Mouse (Mus musculus) embryonic facial prominence, embryonic 13.5 days (tissue): Measurements from ENCODE around the gene Dda1. TPM values are rescaled to one million over a fixed set of nuclear protein-coding genes. Genes with fewer than 3 reads are reported as not detected.

Experiments
- ATAC-seq: fragments of 200-750 bp; cut with Nextera tagmentation; 2 replicates; pipeline ENCODE4 v1.8.0; 2017; ENCODE audit warnings: low read depth; ENCODE audit not compliant: insufficient number of reproducible peaks, insufficient read depth, low FRiP score, low TSS enrichment
- H3K27ac ChIP-seq: fragments of 300-500 bp; sonication (generic); 2 replicates; pipeline ENCODE4 v1.5.1; 2015; ENCODE audit warnings: moderate library complexity, mild to moderate bottlenecking, inconsistent platforms
- H3K27me3 ChIP-seq: fragments of 300-500 bp; sonication (generic); 2 replicates; pipeline ENCODE4 v1.6.1; 2015; ENCODE audit warnings: mild to moderate bottlenecking, inconsistent platforms
- H3K36me3 ChIP-seq: fragments of 300-500 bp; sonication (generic); 2 replicates; pipeline ENCODE4 v1.6.1; 2015; ENCODE audit warnings: mild to moderate bottlenecking, inconsistent platforms
- H3K4me1 ChIP-seq: fragments of 300-500 bp; sonication (generic); 2 replicates; pipeline ENCODE4 v1.6.1; 2015; ENCODE audit warnings: inconsistent platforms
- H3K4me2 ChIP-seq: fragments of 300-500 bp; sonication (generic); 2 replicates; pipeline ENCODE4 v1.6.1; 2015; ENCODE audit warnings: moderate library complexity, mild to moderate bottlenecking, inconsistent platforms
- H3K4me3 ChIP-seq: fragments of 300-500 bp; sonication (generic); 2 replicates; pipeline ENCODE4 v1.5.1; 2015; ENCODE audit warnings: mild to moderate bottlenecking, inconsistent platforms
- H3K9ac ChIP-seq: fragments of 300-500 bp; sonication (generic); 2 replicates; pipeline ENCODE4 v1.6.1; 2015; ENCODE audit warnings: mild to moderate bottlenecking, inconsistent platforms
- H3K9me3 ChIP-seq: fragments of 300-500 bp; sonication (generic); 2 replicates; pipeline ENCODE4 v1.6.1; 2016; ENCODE audit warnings: inconsistent platforms
- WGBS: fragments of 180-500 bp; shearing (Covaris S2); methylation state at CpG from one replicate; pipeline ENCODE4 v1.1.7; 2015; ENCODE audit warnings: mixed read lengths; 5-methylcytosine and 5-hydroxymethylcytosine counted together
- polyA plus RNA-seq: library from polyadenylated mRNA; unstranded; fragments of >200 nt; fragmentation: Nextera tagmentation; extraction: Ambion mirVana; gene quantifications from 2 replicates; pipeline ENCODE4 v1.2.1, GENCODE M21; 2015

Dda1 gene
- polyA plus RNA-seq, 1 experiment from 2014 or later: 113 TPM

GRCm38 (mm10) chr8:71460716-71461115 lies 8.3 kb upstream of the Dda1 start:
- no peak for ATAC-seq
- Histone ChIP-seq H3K4me3 (no peak overlapping the region), H3K9me3 (no peaks in the 10 kb centered on the region), H3K4me2 (no peak overlapping the region), H3K36me3 (peaks cover 52% of the 10 kb centered on the region), H3K9ac (no peak overlapping the region), H3K27me3 (no peaks in the 10 kb centered on the region), H3K4me1 (peaks cover 30% of the 10 kb centered on the region), H3K27ac (no peak overlapping the region)
- 90% methylated on average over 6 of the region's 6 CpGs for WGBS

- no peak overlapping the region for H3K4me3 ChIP-seq
- WGBS: 83% methylated on average over 47 of the region's 47 CpGs
- no peak overlapping the region for H3K27ac ChIP-seq
- H3K27me3 ChIP-seq: no peaks in the 10 kb centered on the region
- H3K9me3 ChIP-seq: no peaks in the 10 kb centered on the region
- peaks cover 50% of the 10 kb centered on the region for H3K36me3 ChIP-seq
- ATAC-seq: no peak
- peaks cover 33% of the 10 kb centered on the region for H3K4me1 ChIP-seq
- H3K9ac ChIP-seq: 0 out of 2 replicates have a peak overlapping the region, but pooled peaks have one; percentile 28
- no peak overlapping the region for H3K4me2 ChIP-seq
These were observed 7.7 kb upstream of the Dda1 start for GRCm38 (mm10) chr8:71461152-71461840.

DNA sequence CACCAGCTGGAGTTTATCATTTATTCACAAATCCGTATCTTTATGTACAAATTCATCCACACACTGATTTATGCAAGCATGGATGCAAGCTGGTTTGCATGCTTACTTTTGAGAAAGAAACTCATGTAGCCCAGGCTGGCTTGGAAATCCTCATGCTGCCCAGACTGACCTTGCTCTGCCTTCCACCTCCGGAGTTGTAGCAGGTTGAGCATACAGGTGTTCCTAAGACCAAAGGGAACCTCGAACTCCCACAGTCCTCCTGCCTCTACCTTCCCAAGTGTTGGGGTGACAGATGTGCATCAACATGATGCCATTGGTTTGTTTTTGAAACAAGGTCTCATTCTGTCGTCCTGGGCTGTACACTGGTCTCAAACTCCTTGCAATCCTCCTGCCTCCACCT lies 6.8 kb upstream of the Dda1 start:
- H3K27me3 ChIP-seq: no peaks in the 10 kb centered on the region
- peak overlapping the region; percentile 90 for H3K4me2 ChIP-seq
- H3K9ac ChIP-seq: peak overlapping the region; percentile 80
- WGBS: 74% methylated on average over 4 of the region's 4 CpGs
- no peaks in the 10 kb centered on the region for H3K9me3 ChIP-seq
- ATAC-seq: no peak
- peaks cover 33% of the 10 kb centered on the region for H3K4me1 ChIP-seq
- peaks cover 42% of the 10 kb centered on the region for H3K36me3 ChIP-seq
- H3K27ac ChIP-seq: no peak overlapping the region
- peak overlapping the region; percentile 90 for H3K4me3 ChIP-seq

DNA sequence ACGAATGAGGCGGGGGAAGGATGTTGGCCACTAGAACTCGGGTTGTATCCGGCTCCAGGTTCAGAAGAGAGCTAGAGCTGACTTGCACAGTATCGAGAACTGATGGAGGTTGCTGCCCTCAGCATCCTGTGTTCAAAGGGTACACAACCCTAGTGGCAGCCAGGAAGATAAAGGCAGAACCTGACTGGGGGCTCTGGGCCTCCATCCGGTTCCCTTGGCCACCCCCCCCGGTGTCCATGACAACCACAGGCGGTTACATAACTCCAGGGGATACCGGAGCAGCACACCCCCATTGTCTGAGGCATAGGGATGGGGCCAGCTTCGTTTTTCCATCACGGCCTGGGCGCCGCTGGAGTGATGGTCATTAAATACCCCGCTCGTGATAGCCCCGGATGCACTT lies 6.2 kb upstream of the Dda1 start:
- WGBS: 5% methylated on average over 16 of the region's 16 CpGs
- no peak overlapping the region for H3K27ac ChIP-seq

DNA sequence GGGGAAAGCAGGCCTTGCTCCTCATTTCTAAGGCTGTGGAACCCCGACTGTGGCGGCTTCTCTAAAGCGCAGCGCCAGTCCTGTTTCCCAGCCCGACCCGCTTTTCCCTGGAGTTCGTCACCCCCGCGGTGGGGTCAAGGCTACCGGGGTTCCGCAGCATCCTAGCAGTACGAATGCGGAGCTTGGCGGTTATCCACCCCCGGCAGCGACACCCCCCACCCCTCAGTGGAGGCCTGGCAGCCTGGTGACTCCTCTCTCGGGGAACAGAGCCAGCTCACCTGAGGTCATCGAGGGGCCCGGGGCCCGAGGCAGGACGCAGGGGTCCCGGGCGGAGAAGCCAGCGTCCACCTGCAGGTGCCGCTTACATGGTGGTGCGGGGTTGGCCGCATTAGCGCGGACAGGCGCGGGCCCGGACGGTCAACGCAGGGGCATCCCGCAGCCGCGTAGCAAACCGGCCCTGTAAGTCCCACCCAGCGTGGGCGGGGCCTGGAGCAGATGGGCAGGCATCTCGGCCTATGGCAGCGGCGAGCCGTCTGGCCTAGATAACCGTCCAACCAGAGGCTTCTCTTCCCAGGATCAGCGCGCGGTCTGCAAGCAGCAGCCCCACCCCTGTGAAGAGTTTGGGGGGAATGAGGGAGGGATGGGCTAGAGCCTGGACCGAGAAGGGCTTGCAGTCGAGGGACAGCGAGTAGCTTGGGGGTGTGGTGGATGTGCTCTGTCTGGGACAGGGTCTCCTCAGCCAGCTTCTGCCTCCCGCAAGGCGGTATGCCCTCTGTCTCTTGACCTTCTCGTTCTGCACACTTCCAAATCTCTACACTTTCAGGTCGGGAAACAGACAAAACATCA lies 5.6 kb upstream of the Dda1 start, which contains the start of gene Abhd8:
Abhd8 (minus strand) TSS at position 468 of the 846 bp plus-strand sequence.
- Histone ChIP-seq H3K36me3 (peaks cover 30% of the 10 kb centered on the region), H3K9me3 (no peaks in the 10 kb centered on the region), H3K4me3 (peak within 1 kb of the TSS; percentile 90), H3K27ac (peak within 1 kb of the TSS; percentile 87), H3K27me3 (no peaks in the 10 kb centered on the region), H3K4me2 (peak within 1 kb of the TSS; percentile 90), H3K4me1 (peaks cover 30% of the 10 kb centered on the region), H3K9ac (peak within 1 kb of the TSS; percentile 80)
- ATAC-seq: peak; percentile 85
- under 1% methylated on average over 55 of the region's 55 CpGs for WGBS

More for the DNA sequence above, 6.2 kb upstream of the Dda1 start:
- Histone ChIP-seq H3K36me3 (peaks cover 36% of the 10 kb centered on the region), H3K9me3 (no peaks in the 10 kb centered on the region), H3K4me1 (peaks cover 33% of the 10 kb centered on the region), H3K9ac (peak overlapping the region; percentile 80), H3K27me3 (no peaks in the 10 kb centered on the region), H3K4me2 (peak overlapping the region; percentile 90), H3K4me3 (peak overlapping the region; percentile 90)
- no peak for ATAC-seq

GRCm38 (mm10) chr8:71464513-71465500 lies 4.2 kb upstream of the Dda1 start, which contains the start of gene Mrpl34:
TSS of gene Mrpl34 (plus strand) at chr8:71464959.
- H3K4me1 ChIP-seq: peaks cover 33% of the 10 kb centered on the region
- peak within 1 kb of the TSS; percentile 82 for H3K9ac ChIP-seq
- H3K4me2 ChIP-seq: peak within 1 kb of the TSS; percentile 90
- H3K36me3 ChIP-seq: peaks cover 18% of the 10 kb centered on the region
- H3K27me3 ChIP-seq: no peaks in the 10 kb centered on the region
- peak within 1 kb of the TSS; percentile 90 for H3K4me3 ChIP-seq
- peak within 1 kb of the TSS; percentile 87 for H3K27ac ChIP-seq
- H3K9me3 ChIP-seq: no peaks in the 10 kb centered on the region
- under 1% methylated on average over 59 of the region's 59 CpGs for WGBS
- peak; percentile 78 for ATAC-seq

GRCm38 (mm10) chr8:71465733-71466132 lies 3.3 kb upstream of the Dda1 start:
- no peak for ATAC-seq
- 75% methylated on average over 8 of the region's 8 CpGs for WGBS
- Histone ChIP-seq H3K27me3 (no peaks in the 10 kb centered on the region), H3K27ac (no peak overlapping the region), H3K4me1 (peaks cover 43% of the 10 kb centered on the region), H3K4me2 (peak overlapping the region; percentile 90), H3K9me3 (no peaks in the 10 kb centered on the region), H3K9ac (peak overlapping the region; percentile 82; the same call in 1 of the 2 replicates), H3K4me3 (peak overlapping the region; percentile 90), H3K36me3 (peaks cover 16% of the 10 kb centered on the region)

DNA sequence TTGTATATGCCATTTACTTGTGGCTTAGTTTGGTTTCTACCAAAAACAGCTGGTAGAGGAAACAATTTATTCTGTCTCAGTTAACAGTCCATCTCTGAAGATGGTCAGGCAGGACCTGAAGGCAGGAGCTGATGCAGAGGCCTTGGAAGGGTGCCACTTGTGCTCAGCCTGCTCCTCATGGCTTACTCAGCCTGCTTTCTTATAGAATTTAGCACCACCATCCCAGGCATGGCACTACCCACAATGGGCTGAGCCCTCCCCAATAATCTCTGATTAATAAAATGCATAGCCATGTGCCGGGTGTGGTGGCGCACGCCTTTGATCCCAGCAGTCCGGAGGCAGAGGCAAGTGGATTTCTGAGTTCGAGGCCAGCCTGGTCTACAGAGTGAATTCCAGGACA lies 2.8 kb upstream of the Dda1 start:
- Histone ChIP-seq H3K27me3 (no peaks in the 10 kb centered on the region), H3K9me3 (no peaks in the 10 kb centered on the region), H3K9ac (no peak overlapping the region), H3K4me3 (no peak overlapping the region; the same call in 1 of the 2 replicates), H3K36me3 (peaks cover 16% of the 10 kb centered on the region), H3K27ac (no peak overlapping the region), H3K4me2 (no peak overlapping the region), H3K4me1 (peaks cover 46% of the 10 kb centered on the region)
- WGBS: 96% methylated on average over 5 of the region's 5 CpGs
- ATAC-seq: no peak

DNA sequence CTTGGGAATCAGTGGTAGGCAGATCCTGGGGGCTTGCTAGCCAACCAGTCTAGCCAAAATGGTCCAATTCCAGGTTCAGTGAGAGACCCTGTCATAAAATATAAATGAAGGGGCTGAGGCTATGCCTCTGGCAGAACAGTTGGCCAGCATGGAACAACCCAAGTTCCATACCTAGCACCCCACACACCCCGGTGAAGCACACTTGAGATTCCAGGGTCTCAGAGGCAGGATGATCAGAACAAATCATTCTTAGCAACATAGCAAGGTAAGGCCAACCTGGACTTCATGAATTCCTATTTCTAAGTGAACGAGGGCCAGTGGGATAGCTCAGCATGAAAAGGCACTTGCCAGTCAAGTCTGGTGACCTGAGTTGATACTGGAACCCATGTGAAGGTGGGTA lies 1.8 kb upstream of the Dda1 start:
- ATAC-seq: no peak
- Histone ChIP-seq H3K4me3 (no peak overlapping the region), H3K4me2 (no peak overlapping the region), H3K27ac (no peak overlapping the region), H3K27me3 (no peaks in the 10 kb centered on the region), H3K9me3 (no peaks in the 10 kb centered on the region), H3K36me3 (peaks cover 20% of the 10 kb centered on the region), H3K9ac (no peak overlapping the region), H3K4me1 (peaks cover 41% of the 10 kb centered on the region)
- 92% methylated on average over 2 of the region's 2 CpGs for WGBS

GRCm38 (mm10) chr8:71468001-71468400 lies 998 bp upstream of the Dda1 start:
- Histone ChIP-seq H3K36me3 (peaks cover 28% of the 10 kb centered on the region), H3K4me1 (peaks cover 34% of the 10 kb centered on the region), H3K4me3 (no peak overlapping the region), H3K27me3 (no peaks in the 10 kb centered on the region), H3K4me2 (no peak overlapping the region), H3K9me3 (no peaks in the 10 kb centered on the region), H3K9ac (no peak overlapping the region), H3K27ac (no peak overlapping the region)
- ATAC-seq: no peak
- WGBS: 97% methylated on average over 1 of the region's 1 CpGs

GRCm38 (mm10) chr8:71469411-71469810 lies 412 bp downstream of the Dda1 start:
- Histone ChIP-seq H3K9me3 (no peaks in the 10 kb centered on the region), H3K27me3 (no peaks in the 10 kb centered on the region), H3K4me2 (peak overlapping the region; percentile 92), H3K36me3 (peaks cover 42% of the 10 kb centered on the region), H3K4me1 (peaks cover 25% of the 10 kb centered on the region), H3K9ac (peak overlapping the region; percentile 82), H3K4me3 (peak overlapping the region; percentile 81), H3K27ac (peak overlapping the region; percentile 48; the same call in 1 of the 2 replicates)
- ATAC-seq: 0 out of 2 replicates have a peak, but pooled peaks have one; percentile 6
- 1% methylated on average over 23 of the region's 24 CpGs for WGBS
